Mouse (Mus musculus): ENCODE measurements around the gene C1qtnf3. TPM values are rescaled to one million over a fixed set of nuclear protein-coding genes. Genes with fewer than 3 reads are reported as not detected.

Gene C1qtnf3
- not detected in 2 replicates for total RNA-seq (2017)

DNA sequence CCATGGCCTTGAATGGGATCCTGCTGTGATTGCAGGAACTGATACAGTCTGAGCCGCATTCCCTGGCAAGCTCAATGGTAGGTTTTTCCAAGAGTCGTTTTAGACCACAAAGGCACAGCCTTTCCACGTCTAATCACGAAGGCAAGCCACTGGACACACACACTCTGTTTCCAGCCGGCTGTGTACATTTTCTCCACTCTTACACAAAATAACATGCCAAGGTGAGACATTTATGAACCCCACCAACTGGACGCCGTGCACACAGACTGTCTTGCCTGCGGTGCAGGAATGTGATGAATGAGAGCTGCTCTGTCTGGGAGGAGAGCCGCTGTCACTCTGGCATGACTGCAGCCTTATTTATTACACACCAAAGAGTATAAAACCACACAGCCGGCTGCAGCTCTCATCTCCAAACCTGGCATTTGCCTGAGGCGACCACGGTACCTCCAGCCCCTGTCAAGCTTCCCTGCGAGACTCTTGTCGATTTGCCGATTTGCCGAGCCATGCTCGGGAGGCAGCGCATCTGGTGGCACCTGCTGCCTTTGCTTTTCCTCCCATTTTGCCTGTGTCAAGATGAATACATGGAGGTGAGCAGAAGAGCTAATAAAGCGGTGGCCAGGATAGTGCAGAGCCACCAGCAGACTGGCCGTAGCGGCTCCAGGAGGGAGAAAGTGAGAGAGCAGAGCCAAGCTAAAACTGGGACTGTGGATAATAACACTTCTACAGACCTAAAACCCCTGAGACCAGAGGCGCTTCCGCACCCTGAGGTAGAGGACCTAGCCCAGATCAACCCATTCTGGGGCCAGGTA lies at the start of gene C1qtnf3:
C1qtnf3 (plus strand) TSS at position 382 of the 809 bp plus-strand sequence.
- ATAC-seq (ENCODE audit: extremely low read depth, insufficient number of reproducible peaks, low FRiP score, poor library complexity, severe bottlenecking): no peak

DNA sequence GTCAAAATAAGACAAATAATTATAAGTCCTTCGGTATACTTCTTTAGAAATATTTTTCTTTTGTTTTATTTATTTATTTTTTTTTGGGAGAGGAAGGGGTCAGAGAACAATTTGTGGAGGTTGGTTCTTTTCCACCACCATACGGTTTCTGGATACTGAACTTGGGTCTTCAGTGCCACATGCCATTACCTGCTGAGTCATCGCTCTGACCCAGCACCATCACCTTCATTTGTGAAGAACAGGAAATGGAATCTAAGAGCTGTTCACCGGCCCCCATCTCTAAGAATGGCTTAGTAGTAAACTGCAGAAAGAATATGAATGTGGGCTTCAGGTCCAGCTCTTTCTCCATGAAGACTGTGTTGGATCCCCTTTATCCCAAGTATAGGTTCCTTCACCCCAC lies 49.8 kb upstream of the C1qtnf3 start:
- no peak for ATAC-seq (ENCODE audit: extremely low read depth, insufficient number of reproducible peaks, low FRiP score, poor library complexity, severe bottlenecking)

DNA sequence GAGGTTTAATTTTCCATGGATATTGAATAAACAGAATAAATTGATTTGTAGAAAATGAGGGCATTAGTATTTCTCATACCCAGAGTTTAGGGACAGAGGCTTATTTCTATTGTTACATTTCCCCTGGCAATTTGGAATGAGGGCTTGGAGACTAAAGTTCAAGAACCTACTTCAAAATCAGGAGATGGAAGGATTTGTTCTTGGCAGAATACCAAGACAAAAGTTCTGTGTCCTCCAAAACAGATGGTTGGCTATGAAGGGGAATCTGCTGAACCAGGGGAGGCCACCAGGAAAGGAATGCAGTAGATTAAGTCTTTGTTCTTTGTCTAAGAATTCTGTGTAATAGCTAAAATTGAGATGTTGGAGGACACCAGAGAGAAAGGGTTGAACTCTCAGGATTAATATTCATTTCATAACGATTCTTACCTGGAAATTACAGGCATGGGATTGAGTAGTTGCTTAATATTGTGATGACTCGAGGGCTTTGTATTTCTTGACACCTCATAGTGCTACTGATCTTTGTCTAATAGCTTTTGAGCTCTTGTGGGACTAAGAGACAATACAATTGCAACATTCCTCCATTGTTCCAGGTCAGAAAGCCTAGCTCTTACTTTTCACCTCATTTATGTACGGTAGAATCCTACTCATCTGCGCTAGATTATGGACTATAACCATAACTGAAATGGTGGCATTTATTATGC lies 35.4 kb upstream of the C1qtnf3 start:
- ATAC-seq (ENCODE audit: extremely low read depth, insufficient number of reproducible peaks, low FRiP score, poor library complexity, severe bottlenecking): no peak

DNA sequence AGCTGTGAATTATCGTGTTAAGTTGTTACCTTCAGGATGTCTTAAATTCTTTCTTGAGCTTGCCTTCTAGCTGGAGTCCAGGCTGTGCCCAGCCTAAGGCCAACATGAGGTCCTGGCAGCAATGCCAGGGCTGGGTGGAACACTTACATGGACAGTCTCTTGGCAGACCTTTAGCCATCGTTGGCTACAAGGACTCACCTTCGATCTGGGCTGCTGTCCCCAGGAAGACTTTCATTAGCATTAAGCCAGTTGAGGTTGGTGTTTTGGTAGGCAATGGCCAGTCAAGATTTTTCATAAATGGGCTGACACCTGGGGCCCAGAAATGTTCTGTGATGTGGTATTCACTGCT lies 34.8 kb upstream of the C1qtnf3 start:
- no peak for ATAC-seq (ENCODE audit: extremely low read depth, insufficient number of reproducible peaks, low FRiP score, poor library complexity, severe bottlenecking)

DNA sequence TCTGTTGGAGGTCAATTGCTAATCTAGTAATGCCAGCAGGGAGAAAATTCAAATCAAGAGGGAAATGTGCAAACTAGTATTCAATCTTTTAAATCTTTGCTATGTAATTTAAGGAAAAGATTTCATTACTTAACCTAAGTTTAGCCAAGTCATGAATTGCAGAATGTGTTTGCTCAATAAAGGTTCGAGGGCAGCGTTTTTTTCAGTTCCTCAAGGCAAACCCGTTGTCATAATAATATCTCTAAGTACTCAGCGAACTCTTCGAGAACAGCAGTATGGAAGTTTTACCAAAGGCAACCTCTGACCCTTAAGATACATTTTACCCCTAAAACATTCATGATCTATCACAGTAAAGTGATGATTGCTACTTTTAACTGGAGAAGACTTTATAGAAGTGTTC lies 31.9 kb upstream of the C1qtnf3 start:
- ATAC-seq (ENCODE audit: extremely low read depth, insufficient number of reproducible peaks, low FRiP score, poor library complexity, severe bottlenecking): no peak

DNA sequence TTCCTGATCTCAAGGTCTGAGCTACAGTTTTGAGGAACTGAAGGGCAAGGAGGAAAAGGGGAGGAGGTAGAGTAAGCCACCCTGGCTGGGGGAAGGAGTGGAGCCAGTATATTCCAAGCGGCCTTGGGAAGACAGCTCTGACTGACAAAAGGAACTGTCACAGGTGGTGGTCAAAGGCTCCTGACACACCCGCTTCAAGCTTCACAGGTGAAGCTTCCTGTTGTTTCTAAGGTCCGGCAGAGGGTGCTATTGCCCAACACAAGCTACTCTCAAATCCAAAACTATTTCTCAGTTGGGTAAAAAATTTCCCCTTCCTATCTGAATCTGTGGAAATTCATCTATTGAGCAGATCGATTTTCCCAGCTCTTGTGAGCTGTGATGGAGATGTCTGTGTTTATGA lies 31.1 kb upstream of the C1qtnf3 start:
- no peak for ATAC-seq (ENCODE audit: extremely low read depth, insufficient number of reproducible peaks, low FRiP score, poor library complexity, severe bottlenecking)

DNA sequence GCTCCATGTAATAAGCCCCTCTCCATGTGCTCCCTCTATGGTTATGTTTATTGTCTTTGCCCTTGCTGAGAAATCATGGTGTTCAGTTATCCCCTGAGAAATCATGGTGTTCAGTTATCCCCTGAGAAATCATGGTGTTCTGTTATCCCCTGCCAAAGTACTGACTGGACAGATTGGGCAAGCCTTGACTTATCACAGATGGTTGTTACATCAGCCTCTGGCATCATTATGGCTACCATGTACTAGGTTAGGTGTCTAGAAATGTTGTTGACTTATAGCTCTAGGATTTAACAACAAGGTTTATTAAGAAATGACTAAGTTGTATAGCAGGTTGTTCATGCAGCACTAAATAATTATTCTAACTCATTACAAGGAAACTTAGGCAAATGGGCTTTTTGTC lies 30.1 kb upstream of the C1qtnf3 start:
- no peak for ATAC-seq (ENCODE audit: extremely low read depth, insufficient number of reproducible peaks, low FRiP score, poor library complexity, severe bottlenecking)

DNA sequence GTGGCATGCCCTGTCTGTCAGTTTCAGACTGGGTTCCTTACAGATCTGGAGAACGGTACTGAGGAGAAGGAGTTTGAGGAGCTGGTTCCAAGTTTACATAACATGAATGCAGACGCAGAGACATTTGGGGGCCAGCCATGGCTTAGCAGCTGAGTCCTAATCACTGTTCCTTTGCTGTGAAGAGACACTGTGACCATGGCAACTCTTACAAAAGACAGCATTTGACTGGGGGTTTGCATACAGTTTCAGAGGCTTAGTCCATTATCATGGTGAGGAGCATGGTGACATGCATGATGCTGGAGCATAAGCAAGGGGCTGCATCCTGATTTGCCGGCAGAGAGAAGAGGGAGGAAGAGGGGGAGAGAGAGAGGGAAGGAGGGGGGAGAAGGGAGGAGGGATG lies 29.6 kb upstream of the C1qtnf3 start:
- no peak for ATAC-seq (ENCODE audit: extremely low read depth, insufficient number of reproducible peaks, low FRiP score, poor library complexity, severe bottlenecking)

DNA sequence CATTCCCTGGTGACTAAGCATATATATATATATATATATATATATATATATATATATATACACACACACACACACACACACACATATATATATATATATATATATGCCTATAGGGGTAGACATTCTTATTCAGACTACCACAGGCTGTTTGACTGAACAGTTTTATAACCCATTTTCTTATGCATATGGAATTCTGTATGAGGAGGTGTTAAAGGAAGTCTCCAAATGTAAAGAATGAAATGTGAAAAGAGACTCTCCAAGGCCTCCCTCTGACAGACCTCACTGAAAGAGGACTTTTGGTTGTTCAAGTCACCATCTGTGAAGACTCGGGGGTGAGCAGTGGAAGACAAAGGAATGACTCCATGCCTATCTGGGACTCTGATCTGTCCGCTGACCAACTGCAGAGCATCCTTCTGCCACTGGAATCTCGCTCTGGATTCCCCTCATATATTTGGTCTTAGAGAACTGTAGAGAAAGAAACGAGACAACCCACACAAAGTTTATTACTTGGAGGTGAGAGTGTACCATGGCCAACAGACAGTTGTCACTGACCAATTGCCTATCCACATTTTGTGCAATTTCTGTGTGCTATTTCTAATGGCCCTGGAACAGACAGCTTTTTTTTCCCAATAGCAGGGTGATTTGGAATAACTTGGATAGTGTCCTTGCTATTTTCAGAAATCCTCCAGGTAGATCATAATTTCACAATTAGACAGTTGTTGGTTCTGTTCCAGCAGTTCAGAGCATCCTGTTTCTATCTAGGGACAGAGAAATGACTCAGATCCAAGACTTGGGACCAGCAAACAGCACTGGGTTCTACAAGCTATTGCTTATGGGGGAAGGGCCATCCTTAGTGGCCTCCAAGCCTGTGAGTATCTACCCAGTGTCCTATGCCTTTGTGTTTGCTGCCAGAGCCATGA lies 28.8 kb upstream of the C1qtnf3 start:
- ATAC-seq (ENCODE audit: extremely low read depth, insufficient number of reproducible peaks, low FRiP score, poor library complexity, severe bottlenecking): no peak

DNA sequence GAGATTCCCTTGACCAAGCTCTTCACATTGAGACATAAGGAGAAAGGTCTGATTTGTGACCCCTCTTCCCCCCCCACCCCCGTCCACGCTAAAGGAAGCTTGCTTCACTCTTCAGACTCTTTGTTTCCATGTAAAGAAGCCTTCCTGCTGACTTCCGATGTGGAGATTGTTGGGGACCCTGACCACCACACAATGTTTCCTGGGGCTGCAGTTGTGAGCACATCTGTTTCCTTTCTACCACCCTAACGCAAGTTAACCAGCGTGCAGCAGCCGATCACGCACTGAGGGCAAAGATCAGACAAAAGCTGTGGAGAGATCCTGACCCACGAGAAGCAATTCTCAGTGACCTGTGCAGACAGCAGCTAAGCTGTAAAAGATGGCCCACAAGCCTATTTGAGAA lies 24.8 kb upstream of the C1qtnf3 start:
- no peak for ATAC-seq (ENCODE audit: extremely low read depth, insufficient number of reproducible peaks, low FRiP score, poor library complexity, severe bottlenecking)

DNA sequence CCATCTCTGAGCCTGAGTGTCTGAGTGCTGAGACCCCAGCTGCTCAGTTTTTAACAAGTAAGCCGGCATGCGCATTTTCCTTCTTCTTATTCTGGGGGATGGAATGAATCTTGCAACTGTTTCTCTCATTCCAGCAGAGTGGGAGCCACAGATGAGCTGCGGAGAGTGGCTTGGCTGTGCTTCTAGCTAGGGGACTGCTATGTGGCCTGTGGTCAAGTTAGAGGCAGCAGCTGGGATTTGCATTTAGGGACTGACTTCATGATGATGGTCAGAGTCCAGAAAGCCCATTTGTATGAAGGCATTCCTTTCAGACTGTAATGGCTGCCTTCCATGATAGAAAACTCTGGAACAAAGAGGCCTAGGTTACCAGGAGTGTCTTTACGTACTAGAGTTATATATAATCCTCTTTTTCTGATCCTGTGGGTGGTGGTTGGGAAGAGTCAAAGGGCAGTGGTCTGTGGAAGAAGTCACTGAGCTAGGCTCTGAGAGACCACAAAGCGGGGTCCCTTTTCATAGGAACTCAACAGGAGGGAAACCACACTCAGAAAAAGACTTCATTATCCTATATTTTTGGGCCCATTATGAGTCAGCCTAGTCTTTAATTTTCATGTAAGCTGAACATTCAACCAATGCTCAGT lies 23.4 kb upstream of the C1qtnf3 start:
- no peak for ATAC-seq (ENCODE audit: extremely low read depth, insufficient number of reproducible peaks, low FRiP score, poor library complexity, severe bottlenecking)

DNA sequence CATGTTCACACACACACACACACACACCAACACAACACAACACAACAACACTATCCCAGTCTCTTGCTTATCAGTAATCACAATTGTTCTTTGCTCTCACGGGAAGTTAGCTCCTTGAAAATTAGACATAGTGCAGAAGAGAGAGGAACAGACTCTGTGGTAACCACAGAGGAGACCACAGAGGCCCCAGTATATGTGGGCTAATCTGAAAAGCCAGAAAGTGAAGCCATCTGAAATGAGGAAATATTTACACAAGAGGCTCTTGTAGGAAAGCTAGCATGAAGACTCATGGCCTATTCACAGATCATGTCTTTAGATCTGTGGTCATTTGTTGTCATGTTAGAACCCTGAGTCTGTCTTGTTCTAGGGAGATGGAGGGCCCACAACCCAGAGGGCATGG lies 18.2 kb upstream of the C1qtnf3 start:
- ATAC-seq (ENCODE audit: extremely low read depth, insufficient number of reproducible peaks, low FRiP score, poor library complexity, severe bottlenecking): no peak

DNA sequence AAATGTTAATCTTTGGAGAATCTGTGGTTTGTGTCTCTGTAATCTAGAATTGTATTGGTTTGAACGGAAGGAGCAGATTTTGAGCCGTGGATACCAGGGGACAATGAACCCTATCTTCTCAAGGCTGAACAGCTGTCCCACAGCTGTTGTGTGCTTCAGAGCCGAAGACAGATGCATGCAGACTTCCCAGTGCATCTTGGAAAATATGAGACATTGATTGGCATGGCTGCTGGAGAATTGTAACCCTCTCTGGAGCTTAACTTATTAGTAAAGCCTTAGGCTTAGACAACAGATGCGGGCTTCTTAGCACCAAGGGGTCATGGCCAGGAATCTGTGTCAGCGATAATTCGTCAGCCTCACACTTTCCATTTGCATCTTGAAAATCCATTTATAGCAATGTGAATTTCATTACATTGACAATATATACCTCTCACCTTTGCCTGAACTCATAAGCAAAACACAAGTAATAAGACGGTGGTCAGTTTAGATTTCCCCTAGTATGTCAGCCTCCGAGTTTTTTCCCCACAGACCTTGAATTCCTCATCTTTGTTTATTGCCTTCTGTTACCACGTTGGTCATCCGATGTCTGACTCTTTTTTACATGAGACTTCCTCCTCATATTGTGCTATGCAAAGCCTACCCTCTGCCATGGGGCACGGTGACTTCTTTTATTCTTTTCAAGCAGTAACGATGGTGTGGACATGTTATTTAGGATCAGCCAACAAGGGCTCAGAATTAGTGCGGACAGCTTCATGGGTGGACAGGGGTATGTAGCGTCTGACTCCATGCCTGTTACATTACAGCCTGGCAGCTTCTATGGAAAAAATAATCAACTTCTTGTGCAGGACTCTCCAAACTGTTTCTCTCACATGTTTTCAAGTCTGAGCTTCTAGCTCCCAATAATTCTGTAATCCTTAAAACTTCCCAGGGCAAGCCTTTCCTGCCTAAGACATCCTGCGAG lies 11.7 kb upstream of the C1qtnf3 start:
- no peak for ATAC-seq (ENCODE audit: extremely low read depth, insufficient number of reproducible peaks, low FRiP score, poor library complexity, severe bottlenecking)

DNA sequence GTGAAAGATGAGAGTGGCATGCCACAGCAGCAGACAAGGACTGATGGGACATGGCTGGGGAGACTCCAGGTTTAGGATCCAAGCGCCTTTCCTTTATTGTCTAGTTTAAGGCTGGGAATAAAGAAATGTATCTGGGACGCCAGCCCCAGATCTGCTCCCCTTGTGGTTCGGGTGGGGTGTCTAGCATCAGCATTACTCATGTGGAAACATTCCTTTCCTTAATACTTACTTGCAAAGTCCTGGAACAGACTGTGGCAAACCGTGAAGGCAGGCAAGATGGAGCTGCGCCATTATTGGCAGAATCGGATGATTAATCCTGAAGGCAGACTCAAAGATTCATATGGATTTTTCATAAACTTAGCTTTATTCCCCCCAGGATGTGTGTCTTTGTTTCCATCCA lies 10.2 kb upstream of the C1qtnf3 start:
- ATAC-seq (ENCODE audit: extremely low read depth, insufficient number of reproducible peaks, low FRiP score, poor library complexity, severe bottlenecking): no peak

DNA sequence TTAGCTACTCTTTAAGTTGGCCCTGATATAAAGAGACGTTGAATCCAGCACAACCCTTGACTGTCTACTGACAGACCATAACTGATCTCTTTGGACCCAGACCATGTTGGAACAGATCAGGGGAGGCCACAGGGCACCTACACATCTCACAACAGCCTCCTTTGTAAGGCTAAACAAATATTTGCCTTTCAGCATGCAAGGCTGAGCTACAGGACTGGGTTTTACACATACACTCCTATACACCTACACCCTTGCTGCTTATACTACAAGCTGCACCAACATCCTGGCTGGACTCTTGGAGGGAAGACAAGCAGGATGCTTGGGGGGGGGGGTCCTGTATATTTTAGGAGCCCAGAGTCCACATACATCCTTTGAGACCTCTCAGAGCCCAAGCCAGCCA lies 4.3 kb upstream of the C1qtnf3 start:
- no peak for ATAC-seq (ENCODE audit: extremely low read depth, insufficient number of reproducible peaks, low FRiP score, poor library complexity, severe bottlenecking)

DNA sequence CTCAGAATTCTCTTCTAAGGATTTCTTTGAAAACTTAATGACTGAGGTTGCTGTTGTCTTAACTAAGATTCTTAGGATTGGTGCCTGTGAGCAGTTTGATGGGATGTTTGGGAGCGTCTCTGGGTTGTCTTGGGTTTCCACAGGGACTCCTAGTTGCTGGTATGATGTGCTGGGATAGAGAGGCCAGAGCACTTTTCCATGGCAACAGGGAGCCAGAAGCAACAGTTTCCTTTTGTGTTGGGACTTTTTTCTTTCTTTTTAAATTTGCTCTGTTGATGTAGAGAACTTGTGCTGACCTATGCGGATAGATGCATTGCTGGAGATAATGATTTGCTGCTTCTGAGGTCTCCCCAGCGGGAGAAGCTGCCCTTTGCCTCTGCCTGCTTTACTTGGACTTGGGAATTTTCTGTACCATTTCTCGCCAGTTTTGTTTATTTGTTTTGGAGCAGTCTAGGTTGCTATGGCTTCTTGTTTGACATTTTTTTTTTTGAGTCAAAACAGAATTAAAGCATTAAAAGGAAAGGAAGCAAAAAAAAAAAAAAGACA lies 701 bp downstream of the C1qtnf3 start:
- ATAC-seq (ENCODE audit: extremely low read depth, insufficient number of reproducible peaks, low FRiP score, poor library complexity, severe bottlenecking): no peak

DNA sequence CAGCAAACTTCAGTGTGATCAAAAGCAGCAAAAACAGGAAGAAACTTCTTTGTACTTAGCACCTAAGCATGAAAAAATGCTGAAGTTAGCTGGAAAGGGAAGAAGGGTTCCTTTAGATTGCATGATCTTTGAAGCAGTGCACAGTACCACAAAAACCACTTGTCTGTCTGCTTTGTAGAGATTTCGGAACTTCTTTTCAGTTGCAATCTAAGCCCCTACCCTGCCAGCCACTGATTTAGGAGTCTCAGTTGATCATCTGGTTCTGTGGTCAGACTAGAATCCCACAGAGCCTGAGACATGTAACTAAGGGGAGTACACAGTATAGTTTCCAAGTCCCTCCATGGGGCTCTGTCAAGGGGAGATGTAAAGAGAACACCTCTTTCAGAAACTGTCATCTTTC lies 1.3 kb downstream of the C1qtnf3 start:
- no peak for ATAC-seq (ENCODE audit: extremely low read depth, insufficient number of reproducible peaks, low FRiP score, poor library complexity, severe bottlenecking)
